Mouse (Mus musculus): Measurements from ENCODE around the gene Eif5b. TPM values are rescaled to one million over a fixed set of nuclear protein-coding genes. Genes with fewer than 3 reads are reported as not detected.
A peak's percentile ranks its signal among the peaks of the same experiment; 100 is the strongest.

Gene Eif5b
- polyA plus RNA-seq, 1 experiment from 2014 or later = 21.5 TPM

- H3K27me3 ChIP-seq (replicated peaks) = no peaks in the 10 kb centered on the region
- H3K4me1 ChIP-seq = no peaks in the 10 kb centered on the region
- H3K27ac ChIP-seq (replicated peaks) = no peak overlapping the region
- no peaks in the 10 kb centered on the region for H3K36me3 ChIP-seq
- H3K4me2 ChIP-seq = no peak overlapping the region
- H3K4me3 ChIP-seq (replicated peaks) = no peak overlapping the region
- ATAC-seq (ENCODE audit: low FRiP score) = no peak
- H3K9me3 ChIP-seq (replicated peaks) = no peaks in the 10 kb centered on the region
- 90% methylated on average over 7 of the region's 7 CpGs for WGBS
- H3K9ac ChIP-seq (replicated peaks) = no peak overlapping the region
Measured at GRCm38 (mm10) chr1:37977303-37977702, 20.5 kb upstream of the Eif5b start.

GRCm38 (mm10) chr1:37984326-37984725 lies 13.5 kb upstream of the Eif5b start:
- 100% methylated on average over 1 of the region's 1 CpGs for WGBS

GRCm38 (mm10) chr1:37985764-37986323 lies 12.0 kb upstream of the Eif5b start:
- Histone ChIP-seq H3K4me2 (no peak overlapping the region), H3K9me3 (replicated peaks) (no peaks in the 10 kb centered on the region), H3K4me3 (replicated peaks) (no peak overlapping the region), H3K9ac (replicated peaks) (no peak overlapping the region), H3K36me3 (peaks cover 46% of the 10 kb centered on the region), H3K27me3 (replicated peaks) (no peaks in the 10 kb centered on the region), H3K27ac (replicated peaks) (no peak overlapping the region), H3K4me1 (no peaks in the 10 kb centered on the region)
- WGBS = 79% methylated on average over 9 of the region's 9 CpGs
- no peak for ATAC-seq (ENCODE audit: low FRiP score)

More at GRCm38 (mm10) chr1:37984326-37984725, 13.5 kb upstream of the Eif5b start:
- Histone ChIP-seq H3K9me3 (replicated peaks) (no peaks in the 10 kb centered on the region), H3K4me3 (replicated peaks) (no peak overlapping the region), H3K27me3 (replicated peaks) (no peaks in the 10 kb centered on the region), H3K4me1 (no peaks in the 10 kb centered on the region), H3K9ac (replicated peaks) (no peak overlapping the region), H3K27ac (replicated peaks) (no peak overlapping the region), H3K36me3 (peaks cover 32% of the 10 kb centered on the region), H3K4me2 (no peak overlapping the region)
- ATAC-seq (ENCODE audit: low FRiP score) = no peak

- H3K9me3 ChIP-seq (replicated peaks) = no peaks in the 10 kb centered on the region
- no peak overlapping the region for H3K27ac ChIP-seq (replicated peaks)
- WGBS = 95% methylated on average over 5 of the region's 5 CpGs
- ATAC-seq (ENCODE audit: low FRiP score) = no peak
- no peaks in the 10 kb centered on the region for H3K27me3 ChIP-seq (replicated peaks)
- H3K4me1 ChIP-seq = 0 out of 2 replicates have a peak, but pooled peaks cover 4% of the 10 kb centered on the region
- H3K4me2 ChIP-seq = no peak overlapping the region
- H3K9ac ChIP-seq (replicated peaks) = no peak overlapping the region
- H3K36me3 ChIP-seq = peaks cover 64% of the 10 kb centered on the region
- no peak overlapping the region for H3K4me3 ChIP-seq (replicated peaks)
Measured at GRCm38 (mm10) chr1:37987856-37988255, 10.0 kb upstream of the Eif5b start.

- H3K4me2 ChIP-seq = peak overlapping the region; percentile 83
- H3K36me3 ChIP-seq = peaks cover 39% of the 10 kb centered on the region
- H3K9ac ChIP-seq (replicated peaks) = peak overlapping the region; percentile 78
- H3K9me3 ChIP-seq (replicated peaks) = no peaks in the 10 kb centered on the region
- WGBS = 47% methylated on average over 3 of the region's 3 CpGs
- peaks cover 27% of the 10 kb centered on the region for H3K4me1 ChIP-seq
- H3K27ac ChIP-seq (replicated peaks) = peak overlapping the region; percentile 97; the same call in 1 of the 2 replicates
- no peak for ATAC-seq (ENCODE audit: low FRiP score)
- H3K4me3 ChIP-seq (replicated peaks) = peak overlapping the region; percentile 67
- no peaks in the 10 kb centered on the region for H3K27me3 ChIP-seq (replicated peaks)
Measured at GRCm38 (mm10) chr1:37996226-37996625, 1.6 kb upstream of the Eif5b start.

- Histone ChIP-seq H3K9ac (replicated peaks) (peak overlapping the region; percentile 78), H3K9me3 (replicated peaks) (no peaks in the 10 kb centered on the region), H3K4me3 (replicated peaks) (peak overlapping the region; percentile 67), H3K27ac (replicated peaks) (peak overlapping the region; percentile 97), H3K4me2 (peak overlapping the region; percentile 83), H3K27me3 (replicated peaks) (no peaks in the 10 kb centered on the region), H3K36me3 (peaks cover 32% of the 10 kb centered on the region), H3K4me1 (peaks cover 27% of the 10 kb centered on the region)
- peak; percentile 98 for ATAC-seq (ENCODE audit: low FRiP score)
- WGBS = under 1% methylated on average over 42 of the region's 42 CpGs
Measured at GRCm38 (mm10) chr1:37996877-37997484, 829 bp upstream of the Eif5b start.

- no peaks in the 10 kb centered on the region for H3K9me3 ChIP-seq (replicated peaks)
- H3K4me1 ChIP-seq = peaks cover 23% of the 10 kb centered on the region
- H3K4me2 ChIP-seq = peak overlapping the region; percentile 83
- ATAC-seq (ENCODE audit: low FRiP score) = peak; percentile 8; the same call in 1 of the 2 replicates
- peaks cover 19% of the 10 kb centered on the region for H3K36me3 ChIP-seq
- WGBS = 6% methylated on average over 40 of the region's 47 CpGs
- peak overlapping the region; percentile 76 for H3K27ac ChIP-seq (replicated peaks)
- H3K9ac ChIP-seq (replicated peaks) = peak overlapping the region; percentile 78
- no peaks in the 10 kb centered on the region for H3K27me3 ChIP-seq (replicated peaks)
- peak overlapping the region; percentile 67 for H3K4me3 ChIP-seq (replicated peaks)
Measured at GRCm38 (mm10) chr1:37998371-37999199, 775 bp downstream of the Eif5b start.

- H3K36me3 ChIP-seq = peaks cover 9% of the 10 kb centered on the region
- H3K4me2 ChIP-seq = peak overlapping the region; percentile 83; the same call in 1 of the 2 replicates
- no peaks in the 10 kb centered on the region for H3K9me3 ChIP-seq (replicated peaks)
- WGBS = 86% methylated on average over 3 of the region's 3 CpGs
- H3K4me1 ChIP-seq = peaks cover 23% of the 10 kb centered on the region
- H3K27me3 ChIP-seq (replicated peaks) = no peaks in the 10 kb centered on the region
- no peak for ATAC-seq (ENCODE audit: low FRiP score)
- H3K4me3 ChIP-seq (replicated peaks) = no peak overlapping the region
- no peak overlapping the region for H3K9ac ChIP-seq (replicated peaks)
- no peak overlapping the region for H3K27ac ChIP-seq (replicated peaks)
Measured at GRCm38 (mm10) chr1:37999552-37999951, 1.7 kb downstream of the Eif5b start.

- Histone ChIP-seq H3K4me1 (peaks cover 20% of the 10 kb centered on the region), H3K4me2 (no peak overlapping the region), H3K36me3 (no peaks in the 10 kb centered on the region), H3K9me3 (replicated peaks) (no peaks in the 10 kb centered on the region), H3K27ac (replicated peaks) (no peak overlapping the region), H3K27me3 (replicated peaks) (no peaks in the 10 kb centered on the region), H3K4me3 (replicated peaks) (no peak overlapping the region), H3K9ac (replicated peaks) (no peak overlapping the region)
- WGBS = 94% methylated on average over 8 of the region's 8 CpGs
- ATAC-seq (ENCODE audit: low FRiP score) = no peak
Measured at GRCm38 (mm10) chr1:38000844-38001243, 3.0 kb downstream of the Eif5b start.

- peaks cover 13% of the 10 kb centered on the region for H3K4me1 ChIP-seq
- no peaks in the 10 kb centered on the region for H3K36me3 ChIP-seq
- no peaks in the 10 kb centered on the region for H3K27me3 ChIP-seq (replicated peaks)
- H3K9ac ChIP-seq (replicated peaks) = no peak overlapping the region
- WGBS = 96% methylated on average over 9 of the region's 9 CpGs
- no peak overlapping the region for H3K4me2 ChIP-seq
- no peaks in the 10 kb centered on the region for H3K9me3 ChIP-seq (replicated peaks)
- H3K27ac ChIP-seq (replicated peaks) = no peak overlapping the region
- H3K4me3 ChIP-seq (replicated peaks) = no peak overlapping the region
- no peak for ATAC-seq (ENCODE audit: low FRiP score)
Measured at GRCm38 (mm10) chr1:38001956-38002355, 4.1 kb downstream of the Eif5b start.

- Histone ChIP-seq H3K36me3 (no peaks in the 10 kb centered on the region), H3K27ac (replicated peaks) (no peak overlapping the region), H3K4me2 (no peak overlapping the region), H3K27me3 (replicated peaks) (no peaks in the 10 kb centered on the region), H3K9ac (replicated peaks) (no peak overlapping the region), H3K4me1 (peaks cover 13% of the 10 kb centered on the region), H3K9me3 (replicated peaks) (no peaks in the 10 kb centered on the region), H3K4me3 (replicated peaks) (no peak overlapping the region)
- no peak for ATAC-seq (ENCODE audit: low FRiP score)
- WGBS = 89% methylated on average over 3 of the region's 3 CpGs
Measured at GRCm38 (mm10) chr1:38003046-38003445, 5.2 kb downstream of the Eif5b start.
